Mouse (Mus musculus) stomach, embryonic 15.5 days (tissue): Measurements from ENCODE around the gene Rps6ka3. TPM values are rescaled to one million over a fixed set of nuclear protein-coding genes. Genes with fewer than 3 reads are reported as not detected.

Experiments
- ATAC-seq: fragments of 200-750 bp; cut with Nextera tagmentation; 2 replicates; pipeline ENCODE4 v1.8.0; 2017; ENCODE audit warnings: low read depth, moderate number of reproducible peaks, moderate TSS enrichment; ENCODE audit not compliant: insufficient read depth, low FRiP score
- H3K27ac ChIP-seq: fragments of 300-500 bp; sonication (generic); 2 replicates; pipeline ENCODE4 v1.5.1; 2015; ENCODE audit warnings: mild to moderate bottlenecking, inconsistent platforms
- H3K27me3 ChIP-seq: fragments of 300-500 bp; sonication (generic); replicated peaks from 2 replicates; pipeline ENCODE4 v1.6.1; 2015; ENCODE audit warnings: inconsistent platforms
- H3K36me3 ChIP-seq: fragments of 300-500 bp; sonication (generic); 2 replicates; pipeline ENCODE4 v1.6.1; 2015; ENCODE audit warnings: inconsistent platforms
- H3K4me1 ChIP-seq: fragments of 300-500 bp; sonication (generic); 2 replicates; pipeline ENCODE4 v1.6.1; 2015; ENCODE audit warnings: inconsistent platforms
- H3K4me2 ChIP-seq: fragments of 300-500 bp; sonication (generic); 2 replicates; pipeline ENCODE4 v1.6.1; 2015; ENCODE audit warnings: mild to moderate bottlenecking, inconsistent platforms
- H3K4me3 ChIP-seq: fragments of 300-500 bp; sonication (generic); replicated peaks from 2 replicates; pipeline ENCODE4 v1.5.1; 2015; ENCODE audit warnings: inconsistent platforms
- H3K9ac ChIP-seq: fragments of 300-500 bp; sonication (generic); 2 replicates; pipeline ENCODE4 v1.6.1; 2015; ENCODE audit warnings: inconsistent platforms
- H3K9me3 ChIP-seq: fragments of 300-500 bp; sonication (generic); 2 replicates; pipeline ENCODE4 v1.6.1; 2016; ENCODE audit warnings: inconsistent platforms
- WGBS: fragments of 180-500 bp; shearing (Covaris S2); methylation state at CpG from one replicate; pipeline ENCODE4 v1.1.7; 2015; 5-methylcytosine and 5-hydroxymethylcytosine counted together
- polyA plus RNA-seq: library from polyadenylated mRNA; unstranded; fragments of >200 nt; fragmentation: Nextera tagmentation; extraction: Ambion mirVana; gene quantifications from 2 replicates; pipeline ENCODE4 v1.2.1, GENCODE M21; 2015

The Rps6ka3 gene
- polyA plus RNA-seq, 1 experiment from 2014 or later, result 4.3 TPM

- Histone ChIP-seq H3K27ac (peak overlapping the region; percentile 93), H3K27me3 (no peaks in the 10 kb centered on the region), H3K9me3 (no peaks in the 10 kb centered on the region), H3K9ac (peak overlapping the region; percentile 60; the same call in 1 of the 2 replicates), H3K36me3 (no peaks in the 10 kb centered on the region), H3K4me2 (peak overlapping the region; percentile 56), H3K4me3 (peak overlapping the region; percentile 62), H3K4me1 (no peaks in the 10 kb centered on the region)
- ATAC-seq, result peak; percentile 98
- 24% methylated on average over 45 of the region's 71 CpGs for WGBS
Observed at GRCm38 (mm10) chrX:159255123-159255978, 45.2 kb downstream of the Rps6ka3 start.

DNA sequence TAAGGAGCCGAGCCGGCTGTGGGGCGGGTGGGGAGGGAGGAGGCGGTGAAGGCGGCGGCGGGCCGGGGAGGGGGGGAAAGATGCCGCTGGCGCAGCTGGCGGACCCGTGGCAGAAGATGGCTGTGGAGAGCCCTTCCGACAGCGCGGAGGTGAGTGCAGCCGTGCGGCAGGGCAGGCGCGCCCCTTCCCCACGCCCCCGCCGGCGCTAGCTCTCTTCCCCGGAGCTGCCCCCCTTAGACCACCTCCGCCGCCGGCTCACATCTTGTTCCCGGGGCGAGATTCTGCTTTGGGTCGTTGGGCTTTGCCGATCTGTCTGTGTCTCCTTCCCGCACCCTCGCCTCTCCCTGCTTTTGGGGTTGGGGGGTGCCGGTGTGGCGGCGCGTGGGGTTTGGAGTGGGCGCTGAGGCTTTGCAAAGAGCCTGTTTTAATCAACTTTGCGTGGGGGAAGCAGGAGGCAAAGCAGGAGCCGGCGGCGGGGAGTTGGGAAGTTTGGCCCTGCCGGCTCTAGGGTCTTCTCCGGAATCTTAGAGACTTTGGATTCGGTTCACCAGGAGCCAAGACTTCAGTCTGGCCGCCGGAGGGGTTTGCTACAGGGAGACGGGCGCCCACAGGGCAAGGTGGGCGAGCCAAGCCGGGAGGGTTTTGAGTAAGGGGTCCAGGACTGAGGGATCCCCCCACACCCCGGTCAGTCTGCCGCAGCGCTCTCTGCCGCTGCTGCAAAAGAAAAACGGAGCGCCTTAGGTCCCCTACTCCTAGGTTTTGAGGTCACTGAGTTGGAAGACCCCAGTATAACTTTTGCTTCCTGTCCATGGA, 46.1 kb downstream of the Rps6ka3 start:
- peak overlapping the region; percentile 60 for H3K9ac ChIP-seq
- no peaks in the 10 kb centered on the region for H3K36me3 ChIP-seq
- peak overlapping the region; percentile 54 for H3K4me2 ChIP-seq
- no peaks in the 10 kb centered on the region for H3K4me1 ChIP-seq
- H3K27me3 ChIP-seq, result no peaks in the 10 kb centered on the region
- H3K4me3 ChIP-seq, result peak overlapping the region; percentile 62
- 15% methylated on average over 55 of the region's 57 CpGs for WGBS
- no peaks in the 10 kb centered on the region for H3K9me3 ChIP-seq
- H3K27ac ChIP-seq, result peak overlapping the region; percentile 88
- ATAC-seq, result peak; percentile 9; the same call in 1 of the 2 replicates

GRCm38 (mm10) chrX:159256921-159257421, 46.9 kb downstream of the Rps6ka3 start:
- Histone ChIP-seq H3K4me3 (peak overlapping the region; percentile 62), H3K4me2 (peak overlapping the region; percentile 54), H3K36me3 (no peaks in the 10 kb centered on the region), H3K27ac (peak overlapping the region; percentile 88; the same call in 1 of the 2 replicates), H3K4me1 (no peaks in the 10 kb centered on the region), H3K9ac (peak overlapping the region; percentile 60), H3K27me3 (no peaks in the 10 kb centered on the region), H3K9me3 (no peaks in the 10 kb centered on the region)
- ATAC-seq, result no peak
- 20% methylated on average over 20 of the region's 20 CpGs for WGBS

GRCm38 (mm10) chrX:159264681-159265080, 54.6 kb downstream of the Rps6ka3 start:
- H3K4me2 ChIP-seq, result no peak overlapping the region
- no peak for ATAC-seq
- 43% methylated on average over 3 of the region's 3 CpGs for WGBS

DNA sequence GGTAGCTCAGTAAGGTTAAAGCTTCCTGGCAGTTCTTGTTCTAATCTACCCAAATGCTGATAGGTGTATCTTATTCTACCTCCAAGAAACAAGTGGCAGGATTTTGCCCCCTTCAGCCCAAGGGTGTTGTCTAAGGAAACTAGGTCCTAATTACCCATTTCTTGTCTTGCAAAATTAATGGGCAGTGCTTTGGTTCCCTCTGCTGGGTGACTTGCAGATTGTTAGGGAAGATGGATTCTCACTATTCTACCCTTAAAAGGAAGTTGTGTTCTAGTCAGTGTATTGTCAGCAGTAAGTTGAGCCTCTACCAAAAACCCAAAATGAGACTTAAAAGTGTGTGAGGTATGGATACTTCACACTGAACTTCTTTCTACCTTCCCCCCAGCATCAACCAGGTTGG, 59.0 kb downstream of the Rps6ka3 start:
- Histone ChIP-seq H3K27ac (no peak overlapping the region), H3K4me2 (no peak overlapping the region), H3K27me3 (no peaks in the 10 kb centered on the region), H3K4me1 (no peaks in the 10 kb centered on the region), H3K9ac (no peak overlapping the region), H3K9me3 (no peaks in the 10 kb centered on the region), H3K36me3 (no peaks in the 10 kb centered on the region), H3K4me3 (no peak overlapping the region)
- no peak for ATAC-seq

More at GRCm38 (mm10) chrX:159264681-159265080, 54.6 kb downstream of the Rps6ka3 start:
- no peaks in the 10 kb centered on the region for H3K9me3 ChIP-seq
- H3K4me3 ChIP-seq, result no peak overlapping the region
- H3K36me3 ChIP-seq, result no peaks in the 10 kb centered on the region
- no peak overlapping the region for H3K9ac ChIP-seq
- H3K27ac ChIP-seq, result no peak overlapping the region
- no peaks in the 10 kb centered on the region for H3K4me1 ChIP-seq
- no peaks in the 10 kb centered on the region for H3K27me3 ChIP-seq

DNA sequence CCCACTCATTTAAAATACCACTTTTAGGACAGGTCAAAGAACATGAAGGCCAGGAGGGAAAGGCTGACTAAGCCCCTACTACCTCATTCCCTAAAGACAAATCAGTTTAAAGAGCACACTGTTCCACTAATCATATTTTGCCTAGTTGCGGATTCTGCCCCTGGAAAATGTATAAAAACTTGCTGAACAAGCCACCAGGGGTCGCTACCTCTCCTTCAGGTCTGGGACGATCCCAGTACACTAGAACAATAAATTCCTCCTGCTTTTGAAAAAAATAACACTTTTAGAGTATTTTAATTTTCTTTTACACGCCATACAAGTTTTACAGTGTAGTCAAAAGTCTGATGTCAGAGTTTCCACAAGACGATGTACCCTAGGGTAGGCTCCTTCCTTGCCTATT, 76.7 kb downstream of the Rps6ka3 start:
- H3K36me3 ChIP-seq, result no peaks in the 10 kb centered on the region
- no peaks in the 10 kb centered on the region for H3K27me3 ChIP-seq
- H3K9me3 ChIP-seq, result no peaks in the 10 kb centered on the region
- no peaks in the 10 kb centered on the region for H3K4me1 ChIP-seq
- H3K4me2 ChIP-seq, result no peak overlapping the region
- ATAC-seq, result no peak
- WGBS, result 62% methylated on average over 5 of the region's 5 CpGs
- H3K4me3 ChIP-seq, result no peak overlapping the region
- H3K27ac ChIP-seq, result no peak overlapping the region
- H3K9ac ChIP-seq, result no peak overlapping the region

GRCm38 (mm10) chrX:159295879-159296278, 85.8 kb downstream of the Rps6ka3 start:
- 95% methylated on average over 1 of the region's 1 CpGs for WGBS
- no peak for ATAC-seq
- H3K27me3 ChIP-seq, result no peaks in the 10 kb centered on the region
- no peaks in the 10 kb centered on the region for H3K9me3 ChIP-seq
- no peak overlapping the region for H3K4me3 ChIP-seq
- no peaks in the 10 kb centered on the region for H3K36me3 ChIP-seq
- H3K27ac ChIP-seq, result no peak overlapping the region
- H3K4me2 ChIP-seq, result no peak overlapping the region
- H3K9ac ChIP-seq, result no peak overlapping the region
- H3K4me1 ChIP-seq, result no peaks in the 10 kb centered on the region

DNA sequence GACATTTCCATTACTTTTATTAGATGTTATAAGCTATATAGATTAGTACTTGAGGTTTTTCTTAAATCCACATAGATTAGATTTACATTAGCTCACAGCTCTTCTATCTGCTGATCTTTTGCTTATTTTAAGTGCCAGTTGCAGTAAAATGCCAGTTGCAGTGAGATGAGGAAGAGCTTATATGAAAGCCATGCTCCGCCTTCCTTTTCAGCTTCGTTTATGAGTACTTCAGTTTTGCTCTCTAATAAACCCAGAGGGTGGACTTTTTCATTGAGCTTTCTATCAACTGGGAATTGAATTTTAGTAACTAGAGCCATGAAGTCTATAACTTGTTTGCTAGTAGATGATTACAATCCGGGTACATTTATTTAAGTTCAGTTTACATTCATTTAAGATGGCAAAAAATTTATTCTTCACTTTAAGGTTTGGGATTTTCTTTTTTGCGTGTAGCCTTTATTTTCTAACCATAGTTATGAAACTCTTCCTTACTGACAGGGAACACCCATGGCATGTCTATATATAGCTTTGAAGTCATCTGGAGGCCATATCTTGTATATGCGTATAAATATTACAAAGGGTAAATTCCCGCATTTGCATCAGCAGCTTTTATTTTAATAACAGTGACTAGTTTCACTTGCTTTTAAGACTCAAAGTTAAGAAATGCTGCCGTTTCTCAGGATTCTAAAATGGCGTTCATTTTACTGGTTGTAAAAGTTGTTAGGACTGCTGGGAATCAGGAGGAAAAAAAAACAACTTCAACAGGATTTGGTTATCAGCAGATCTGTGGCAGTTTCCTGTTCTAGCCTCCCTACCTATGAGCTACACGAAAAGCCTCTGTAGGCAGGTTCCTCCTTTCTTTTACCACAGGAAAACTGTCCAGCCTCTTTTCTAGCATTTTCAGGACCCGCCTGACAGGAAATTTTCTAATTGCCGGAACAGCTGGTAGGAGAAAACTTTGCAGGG, 92.5 kb downstream of the Rps6ka3 start:
- Histone ChIP-seq H3K36me3 (no peaks in the 10 kb centered on the region), H3K27me3 (no peaks in the 10 kb centered on the region), H3K9ac (no peak overlapping the region), H3K4me2 (no peak overlapping the region), H3K27ac (no peak overlapping the region), H3K9me3 (no peaks in the 10 kb centered on the region), H3K4me3 (no peak overlapping the region), H3K4me1 (no peaks in the 10 kb centered on the region)
- ATAC-seq, result no peak
- 66% methylated on average over 11 of the region's 11 CpGs for WGBS

GRCm38 (mm10) chrX:159315293-159315692, 105.2 kb downstream of the Rps6ka3 start:
- H3K4me2 ChIP-seq, result no peak overlapping the region
- no peak overlapping the region for H3K4me3 ChIP-seq
- no peak overlapping the region for H3K27ac ChIP-seq
- no peaks in the 10 kb centered on the region for H3K27me3 ChIP-seq
- no peaks in the 10 kb centered on the region for H3K4me1 ChIP-seq
- WGBS, result 74% methylated on average over 7 of the region's 7 CpGs
- no peaks in the 10 kb centered on the region for H3K36me3 ChIP-seq
- H3K9ac ChIP-seq, result no peak overlapping the region
- ATAC-seq, result no peak
- H3K9me3 ChIP-seq, result no peaks in the 10 kb centered on the region

DNA sequence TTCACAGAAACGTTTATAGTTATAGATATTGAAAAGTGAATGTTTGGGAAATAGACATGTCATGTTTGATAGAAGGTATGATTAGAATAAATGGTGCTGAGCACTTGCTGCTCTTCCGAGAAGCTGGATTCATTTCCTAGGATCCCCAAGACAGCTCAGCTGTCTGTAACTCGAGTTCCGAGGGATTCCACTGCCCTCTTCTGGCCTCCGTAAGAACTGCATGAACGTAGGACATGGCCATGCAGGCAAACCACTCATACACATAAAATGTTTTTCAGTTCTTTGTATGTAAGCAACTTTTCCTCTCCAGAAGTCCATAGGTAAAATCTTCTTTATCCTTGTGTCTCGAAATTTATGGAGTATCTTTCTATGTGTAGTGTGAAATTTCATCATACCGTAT, 111.2 kb downstream of the Rps6ka3 start:
- no peak overlapping the region for H3K9ac ChIP-seq
- H3K4me1 ChIP-seq, result no peaks in the 10 kb centered on the region
- no peak overlapping the region for H3K4me3 ChIP-seq
- H3K27ac ChIP-seq, result no peak overlapping the region
- H3K27me3 ChIP-seq, result no peaks in the 10 kb centered on the region
- H3K9me3 ChIP-seq, result no peaks in the 10 kb centered on the region
- ATAC-seq, result no peak
- H3K36me3 ChIP-seq, result no peaks in the 10 kb centered on the region
- H3K4me2 ChIP-seq, result no peak overlapping the region
- 30% methylated on average over 8 of the region's 8 CpGs for WGBS

DNA sequence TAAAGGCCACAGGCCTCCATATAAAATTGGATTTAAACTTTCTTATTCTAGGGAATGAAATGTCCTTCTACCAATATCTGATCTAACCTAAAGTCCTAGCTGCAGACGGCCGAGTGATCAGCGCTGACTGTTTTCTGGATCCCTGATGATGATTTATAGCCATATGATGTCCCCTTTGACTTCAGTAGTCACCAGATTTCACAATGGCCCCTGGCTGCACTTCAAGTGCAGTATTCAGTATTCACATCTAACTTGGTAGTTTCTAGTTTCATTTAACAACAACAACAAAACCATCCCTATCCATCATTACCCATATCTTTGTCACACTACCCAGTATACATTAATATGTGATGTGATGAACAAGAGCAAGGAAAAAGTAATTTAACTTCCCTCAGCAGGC, 154.4 kb downstream of the Rps6ka3 start:
- no peak for ATAC-seq
- H3K27ac ChIP-seq, result no peak overlapping the region
- H3K36me3 ChIP-seq, result no peaks in the 10 kb centered on the region
- no peaks in the 10 kb centered on the region for H3K4me1 ChIP-seq
- H3K9ac ChIP-seq, result no peak overlapping the region
- no peak overlapping the region for H3K4me2 ChIP-seq
- 86% methylated on average over 3 of the region's 3 CpGs for WGBS
- H3K27me3 ChIP-seq, result no peaks in the 10 kb centered on the region
- no peaks in the 10 kb centered on the region for H3K9me3 ChIP-seq
- no peak overlapping the region for H3K4me3 ChIP-seq
